Mouse (Mus musculus) MEL (cell line): ENCODE results near the gene Dtnb. TPM values are rescaled to one million over a fixed set of nuclear protein-coding genes. Genes with fewer than 3 reads are reported as not detected.

Experiments used
- DNase-seq: peaks from one replicate; pipeline ENCODE4 v3.0.0; 2011; ENCODE audit warnings: low read depth, low spot score
- H3K27ac ChIP-seq: 2 replicates; pipeline ENCODE4 v1.5.1; 2012; ENCODE audit warnings: low read depth, mild to moderate bottlenecking, control low read depth, low read length, moderate library complexity; ENCODE audit not compliant: control insufficient read depth
- H3K27me3 ChIP-seq, 2 experiments: fragments of 150-350 bp in 1 of 2; sonication (generic) in 1 of 2; 2 replicates each; pipeline ENCODE4 v1.6.1; 2012; ENCODE audit warnings: low read length in 2 of 2, mild to moderate bottlenecking in 2 of 2, improper control_type of control experiment in 1 of 2, moderate library complexity in 1 of 2; ENCODE audit not compliant: insufficient read depth in 2 of 2, control insufficient read depth in 1 of 2
- H3K36me3 ChIP-seq, 2 experiments: 2 replicates each; pipeline ENCODE4 v1.6.1; 2012 to 2014; ENCODE audit warnings: low read length in 2 of 2, improper control_type of control experiment in 1 of 2, inconsistent platforms in 1 of 2, mild to moderate bottlenecking in 1 of 2; ENCODE audit not compliant: insufficient read depth in 2 of 2, control insufficient read depth in 1 of 2
- H3K4me1 ChIP-seq, 2 experiments: fragments of 150-350 bp in 1 of 2; sonication (generic) in 1 of 2; 2 replicates each; pipeline ENCODE4 v1.6.1; 2012; ENCODE audit warnings: low read length in 2 of 2, improper control_type of control experiment in 1 of 2, mild to moderate bottlenecking in 1 of 2; ENCODE audit not compliant: insufficient read depth in 2 of 2, control insufficient read depth in 1 of 2
- H3K4me3 ChIP-seq, 2 experiments: fragments of 150-350 bp in 1 of 2; sonication (generic) in 1 of 2; 2 replicates each; pipeline ENCODE4 v1.5.1; 2012; ENCODE audit warnings: low read depth in 2 of 2, low read length in 2 of 2, mild to moderate bottlenecking in 2 of 2, moderate library complexity in 2 of 2, control low read depth in 1 of 2, improper control_type of control experiment in 1 of 2; ENCODE audit not compliant: control insufficient read depth in 1 of 2, insufficient read depth in 1 of 2
- H3K79me2 ChIP-seq: 2 replicates; pipeline ENCODE4 v1.6.1; 2012; ENCODE audit warnings: mild to moderate bottlenecking, low read length, moderate library complexity; ENCODE audit not compliant: control insufficient read depth, poor library complexity, insufficient read depth
- H3K9ac ChIP-seq: 2 replicates; pipeline ENCODE4 v1.6.1; 2012; ENCODE audit warnings: low read depth, mild to moderate bottlenecking, control low read depth, low read length, moderate library complexity; ENCODE audit not compliant: control insufficient read depth, poor library complexity, severe bottlenecking
- H3K9me3 ChIP-seq: fragments of 150-350 bp; sonication (generic); replicated peaks from 2 replicates; pipeline ENCODE4 v1.6.1; 2012; ENCODE audit warnings: mild to moderate bottlenecking, low read length, improper control_type of control experiment, moderate library complexity; ENCODE audit not compliant: insufficient read depth
- ELF1 ChIP-seq: IDR thresholded peaks from 2 replicates; pipeline ENCODE4 v1.6.1; 2014; ENCODE audit warnings: low read depth, mild to moderate bottlenecking, inconsistent platforms, low read length, improper control_type of control experiment, moderate library complexity
- ETS1 ChIP-seq: IDR thresholded peaks from 2 replicates; pipeline ENCODE4 v1.6.1; 2012; ENCODE audit warnings: low read depth, mild to moderate bottlenecking, inconsistent platforms, low read length, improper control_type of control experiment, moderate library complexity
- GATA1 ChIP-seq: IDR thresholded peaks from 2 replicates; pipeline ENCODE4 v1.6.1; 2011; ENCODE audit warnings: low read depth, low read length, improper control_type of control experiment
- JUND ChIP-seq: IDR thresholded peaks from 2 replicates; pipeline ENCODE4 v1.6.1; 2011; ENCODE audit warnings: low read depth, mild to moderate bottlenecking, improper control_type of control experiment, low read length
- MAFK ChIP-seq: IDR thresholded peaks from 2 replicates; pipeline ENCODE4 v1.6.1; 2011; ENCODE audit warnings: low read depth, mild to moderate bottlenecking, low read length, improper control_type of control experiment, borderline replicate concordance
- MXI1 ChIP-seq: IDR thresholded peaks from 2 replicates; pipeline ENCODE4 v1.6.1; 2011; ENCODE audit warnings: mild to moderate bottlenecking, low read depth, low read length, improper control_type of control experiment
- MYB ChIP-seq: IDR thresholded peaks from 2 replicates; pipeline ENCODE4 v1.6.1; 2011; ENCODE audit warnings: mild to moderate bottlenecking, low read depth, low read length, improper control_type of control experiment
- MYC ChIP-seq: IDR thresholded peaks from 2 replicates; pipeline ENCODE4 v1.6.1; 2011; ENCODE audit warnings: low read depth, mild to moderate bottlenecking, low read length, improper control_type of control experiment, moderate library complexity
- NELFE ChIP-seq: IDR thresholded peaks from 2 replicates; pipeline ENCODE4 v1.6.1; 2011; ENCODE audit warnings: low read depth, low read length, improper control_type of control experiment
- NRF1 ChIP-seq: IDR thresholded peaks from 2 replicates; pipeline ENCODE4 v1.6.1; 2014; ENCODE audit warnings: low read depth, mild to moderate bottlenecking, inconsistent platforms, low read length, improper control_type of control experiment, moderate library complexity; ENCODE audit not compliant: poor library complexity, insufficient read depth, severe bottlenecking
- POLR2A ChIP-seq, 2 experiments: IDR thresholded peaks; 2 replicates each; pipeline ENCODE4 v1.6.1; 2011 to 2012; ENCODE audit warnings: low read length in 2 of 2, mild to moderate bottlenecking in 2 of 2, control low read depth in 1 of 2, improper control_type of control experiment in 1 of 2, low read depth in 1 of 2, moderate library complexity in 1 of 2; ENCODE audit not compliant: control insufficient read depth in 1 of 2, insufficient read depth in 1 of 2, poor library complexity in 1 of 2
- UBTF ChIP-seq: IDR thresholded peaks from 2 replicates; pipeline ENCODE4 v1.6.1; 2012; ENCODE audit warnings: low read depth, mild to moderate bottlenecking, inconsistent platforms, low read length, improper control_type of control experiment, moderate library complexity, borderline replicate concordance; ENCODE audit not compliant: insufficient read depth
- USF1 ChIP-seq: IDR thresholded peaks from 2 replicates; pipeline ENCODE4 v1.6.1; 2014; ENCODE audit warnings: low read depth, mild to moderate bottlenecking, inconsistent platforms, low read length, improper control_type of control experiment, moderate library complexity
- ZC3H11A ChIP-seq: IDR thresholded peaks from 2 replicates; pipeline ENCODE4 v1.6.1; 2012; ENCODE audit warnings: low read depth, mild to moderate bottlenecking, inconsistent platforms, low read length, improper control_type of control experiment
- ZKSCAN1 ChIP-seq: IDR thresholded peaks from 2 replicates; pipeline ENCODE4 v1.6.1; 2012; ENCODE audit warnings: low read depth, mild to moderate bottlenecking, inconsistent platforms, low read length, improper control_type of control experiment, moderate library complexity
- ZMIZ1 ChIP-seq: IDR thresholded peaks from 2 replicates; pipeline ENCODE4 v1.6.1; 2012; ENCODE audit warnings: low read depth, mild to moderate bottlenecking, inconsistent platforms, low read length, improper control_type of control experiment, moderate library complexity
- polyA plus RNA-seq, 2 experiments: library from polyadenylated mRNA; stranded (reverse) in 1 of 2; unstranded in 1 of 2; fragments of >175 nt in 1 of 2; fragments of >200 nt in 1 of 2; gene quantifications; 2 replicates each; pipeline versions ENCODE4 v1.2.1 to v1.2.4; 2012; ENCODE audit warnings: low replicate concordance in 2 of 2, low read depth in 1 of 2; ENCODE audit not compliant: insufficient read length in 2 of 2, insufficient read depth in 1 of 2, missing spikeins in 1 of 2
- total RNA-seq: library from RNA; depleted of rRNA; stranded (reverse); fragments of 300-350 nt; gene quantifications from 2 replicates; pipeline ENCODE4 v1.2.3, GENCODE M21; 2012

Gene Dtnb
- total and polyA plus RNA-seq, 3 experiments: 18.6 to 24.9 TPM; not detected in 1

DNA sequence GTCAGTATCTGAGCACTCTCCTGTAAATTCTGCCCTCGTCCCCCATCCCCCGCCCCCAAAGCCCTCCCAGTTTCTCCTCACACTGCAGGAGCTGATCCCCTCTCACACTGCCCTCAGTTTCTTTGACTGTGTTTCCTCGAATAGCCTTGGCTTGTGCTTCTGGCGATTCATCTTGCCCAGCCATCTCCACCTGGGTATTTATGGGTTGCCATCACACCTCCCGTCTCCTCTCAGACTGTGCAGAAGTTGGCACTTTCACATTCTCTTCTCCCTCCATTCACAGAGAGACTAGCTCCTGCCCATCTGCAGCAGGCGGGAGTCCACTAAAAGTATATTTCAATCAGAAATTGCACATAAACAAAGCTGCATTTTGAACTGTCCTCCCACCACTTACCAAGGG, 25.4 kb upstream of the Dtnb start:
- Histone ChIP-seq H3K79me2 (no peaks in the 10 kb centered on the region), H3K9me3 (no peaks in the 10 kb centered on the region), H3K27me3 (no peaks in the 10 kb centered on the region), H3K9ac (no peak overlapping the region), H3K4me3 (no peak overlapping the region), H3K27ac (no peak overlapping the region), H3K4me1 (0 out of 4 replicates have a peak, but pooled peaks cover 0 to 2% of the 10 kb centered on the region in 2 experiments), H3K36me3 (peaks cover 0 to 2% of the 10 kb centered on the region in 2 experiments; a peak in 1 of 4 replicates)
- DNase-seq: no peak
- TF ChIP-seq ZC3H11A: no peak

DNA sequence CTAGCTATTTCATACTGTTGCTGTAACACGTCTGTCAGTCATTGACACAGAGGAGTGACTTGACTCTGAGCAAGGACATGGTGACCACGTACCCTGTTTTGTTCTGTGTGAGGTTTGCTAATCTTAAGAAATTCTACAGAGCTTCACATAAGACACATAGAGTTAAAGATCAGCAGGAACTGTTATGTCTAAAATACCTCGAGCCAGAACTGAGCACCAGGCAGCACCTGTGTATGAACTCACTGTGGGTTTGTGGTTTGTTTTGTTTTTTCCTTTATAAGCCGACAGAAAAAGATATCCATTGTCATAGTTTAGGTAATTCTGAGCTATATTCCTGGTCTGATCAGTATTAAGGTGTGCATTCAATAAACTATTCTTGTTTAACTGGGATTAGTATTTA, 24.7 kb upstream of the Dtnb start:
- H3K4me3 ChIP-seq: no peak overlapping the region
- no peaks in the 10 kb centered on the region for H3K27me3 ChIP-seq
- DNase-seq: no peak
- H3K79me2 ChIP-seq: no peaks in the 10 kb centered on the region
- no peaks in the 10 kb centered on the region for H3K9me3 ChIP-seq
- H3K27ac ChIP-seq: no peak overlapping the region
- H3K36me3 ChIP-seq: peaks cover 0 to 2% of the 10 kb centered on the region in 2 experiments; a peak in 1 of 4 replicates
- H3K4me1 ChIP-seq: 0 out of 4 replicates have a peak, but pooled peaks cover 0 to 2% of the 10 kb centered on the region in 2 experiments
- no peak overlapping the region for H3K9ac ChIP-seq
- TF ChIP-seq ZKSCAN1 (no peak), ZMIZ1 (no peak), ETS1 (no peak), NRF1 (no peak), UBTF (no peak), JUND (no peak), ELF1 (no peak), MXI1 (no peak), MYB (no peak), POLR2A (IDR thresholded peaks at IDR 0.05; ENCODE audit: control insufficient read depth in 1 of 2, insufficient read depth in 1 of 2, low read depth in 1 of 2, low read length in 2 of 2, poor library complexity in 1 of 2) (no peak)

DNA sequence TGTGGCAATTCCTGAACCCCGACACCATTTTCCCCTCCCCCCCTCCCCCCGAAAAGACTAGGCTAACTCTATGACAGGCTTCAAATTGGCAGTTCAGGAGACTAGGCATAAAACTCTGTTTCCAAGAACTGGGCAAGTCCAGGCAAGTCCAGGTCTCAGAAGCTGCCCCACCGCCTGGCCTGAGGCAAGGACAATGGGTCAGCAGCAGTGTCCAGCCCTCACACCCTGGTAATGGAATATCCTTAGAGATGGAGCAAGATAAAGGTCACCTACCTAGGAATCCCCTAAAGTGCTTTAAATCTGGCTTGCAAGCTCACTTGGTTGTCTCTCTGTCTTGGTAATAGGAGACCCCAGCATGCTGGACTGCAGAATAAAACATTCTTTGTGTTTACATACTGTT, 24.3 kb upstream of the Dtnb start:
- no peak overlapping the region for H3K27ac ChIP-seq
- no peaks in the 10 kb centered on the region for H3K4me1 ChIP-seq
- H3K79me2 ChIP-seq: no peaks in the 10 kb centered on the region
- H3K9me3 ChIP-seq: no peaks in the 10 kb centered on the region
- H3K27me3 ChIP-seq: no peaks in the 10 kb centered on the region
- no peak overlapping the region for H3K4me3 ChIP-seq
- TF ChIP-seq GATA1 (no peak), ZMIZ1 (no peak), UBTF (no peak), USF1 (no peak), MAFK (no peak), MYB (no peak), NELFE (no peak), MYC (no peak), NRF1 (no peak), POLR2A (IDR thresholded peaks at IDR 0.05; ENCODE audit: control insufficient read depth in 1 of 2, insufficient read depth in 1 of 2, low read depth in 1 of 2, low read length in 2 of 2, poor library complexity in 1 of 2) (no peak)
- DNase-seq: no peak
- no peak overlapping the region for H3K9ac ChIP-seq
- no peaks in the 10 kb centered on the region; a peak in 1 of 4 replicates for H3K36me3 ChIP-seq
